Mouse (Mus musculus) myocyte (in vitro differentiated cells): ENCODE results near the gene Neu2. TPM values are rescaled to one million over a fixed set of nuclear protein-coding genes. Genes with fewer than 3 reads are reported as not detected.

Source experiments
- H3K27me3 ChIP-seq: one replicate; pipeline ENCODE4 v1.6.1; 2011; ENCODE audit not compliant: control insufficient read depth, insufficient read depth, insufficient read length
- H3K36me3 ChIP-seq: one replicate; pipeline ENCODE4 v1.6.1; 2011; ENCODE audit not compliant: control insufficient read depth, insufficient read depth
- H3K4me2 ChIP-seq: one replicate; pipeline ENCODE4 v1.6.1; 2011; ENCODE audit warnings: low read depth, control low read depth
- H3K4me3 ChIP-seq: one replicate; pipeline ENCODE4 v1.5.1; 2011; ENCODE audit warnings: mild to moderate bottlenecking, control low read depth, moderate library complexity
- H3K79me2 ChIP-seq: one replicate; pipeline ENCODE4 v1.6.1; 2011; ENCODE audit not compliant: control insufficient read depth, insufficient read depth
- H3ac ChIP-seq: one replicate; pipeline ENCODE4 v1.6.1; 2011; ENCODE audit not compliant: control insufficient read depth, insufficient read length
- CEBPB ChIP-seq: IDR thresholded peaks from 2 replicates; pipeline ENCODE4 v1.6.1; 2011; ENCODE audit warnings: mild to moderate bottlenecking, moderate library complexity; ENCODE audit not compliant: poor library complexity, insufficient read depth, severe bottlenecking
- E2F4 ChIP-seq: IDR thresholded peaks from one replicate; pipeline ENCODE4 v1.6.1; 2011; ENCODE audit warnings: mild to moderate bottlenecking, control low read depth, moderate library complexity; ENCODE audit not compliant: insufficient read depth
- MAX ChIP-seq: IDR thresholded peaks from one replicate; pipeline ENCODE4 v1.6.1; 2011; ENCODE audit warnings: low read depth, mild to moderate bottlenecking, control low read depth
- MYOD1 ChIP-seq, 3 experiments: IDR thresholded peaks; one replicate each; pipeline ENCODE4 v1.6.1; 2011; ENCODE audit warnings: control low read depth in 2 of 3, low read depth in 2 of 3, mild to moderate bottlenecking in 2 of 3, moderate library complexity in 1 of 3; ENCODE audit not compliant: insufficient read length in 2 of 3, control insufficient read depth in 1 of 3
- MYOG ChIP-seq, 3 experiments: IDR thresholded peaks; one replicate each; pipeline ENCODE4 v1.6.1; 2011; ENCODE audit warnings: control low read depth in 2 of 3, low read depth in 2 of 3, mild to moderate bottlenecking in 2 of 3; ENCODE audit not compliant: insufficient read length in 2 of 3, control insufficient read depth in 1 of 3, insufficient read depth in 1 of 3
- POLR2A ChIP-seq: IDR thresholded peaks from one replicate; pipeline ENCODE4 v1.6.1; 2011; ENCODE audit warnings: low read depth, mild to moderate bottlenecking, control low read depth, moderate library complexity; ENCODE audit not compliant: insufficient read length
- POLR2AphosphoS2 ChIP-seq: IDR thresholded peaks from one replicate; pipeline ENCODE4 v1.6.1; 2011; ENCODE audit warnings: low read depth, control low read depth; ENCODE audit not compliant: insufficient read length
- REST ChIP-seq: IDR thresholded peaks from one replicate; pipeline ENCODE4 v1.6.1; 2011; ENCODE audit warnings: mild to moderate bottlenecking, control low read depth, moderate library complexity; ENCODE audit not compliant: insufficient read depth, insufficient read length
- SRF ChIP-seq: IDR thresholded peaks from one replicate; pipeline ENCODE4 v1.6.1; 2011; ENCODE audit warnings: low read depth; ENCODE audit not compliant: control insufficient read depth, insufficient read length
- TCF12 ChIP-seq: IDR thresholded peaks from one replicate; pipeline ENCODE4 v1.6.1; 2011; ENCODE audit warnings: mild to moderate bottlenecking, control low read depth; ENCODE audit not compliant: poor library complexity, insufficient read depth, severe bottlenecking
- TCF3 ChIP-seq: IDR thresholded peaks from one replicate; pipeline ENCODE4 v1.6.1; 2011; ENCODE audit warnings: low read depth, control low read depth; ENCODE audit not compliant: insufficient read length
- USF1 ChIP-seq: IDR thresholded peaks from one replicate; pipeline ENCODE4 v1.6.1; 2011; ENCODE audit warnings: low read depth, mild to moderate bottlenecking, control low read depth, moderate library complexity
- polyA plus RNA-seq: library from polyadenylated mRNA; unstranded; fragments of >200 nt; fragmentation: generic; extraction: Trizol; gene quantifications from one replicate; pipeline ENCODE4 v1.2.1, GENCODE M21; 2012; ENCODE audit warnings: missing spikeins

The Neu2 gene
- polyA plus RNA-seq, 1 experiment: 1.6 TPM

- TF ChIP-seq USF1 (no peak), SRF (no peak), REST (no peak), MYOD1 (IDR thresholded peaks at IDR 0.05; ENCODE audit: control insufficient read depth in 1 of 3, insufficient read length in 2 of 3, low read depth in 2 of 3) (no peak), E2F4 (no peak), TCF12 (no peak), CEBPB (no peak), POLR2A (no peak), MAX (no peak)
- Histone ChIP-seq H3K36me3 (no peaks in the 10 kb centered on the region), H3K27me3 (no peaks in the 10 kb centered on the region), H3K4me3 (no peak overlapping the region), H3K79me2 (no peaks in the 10 kb centered on the region), H3ac (no peak overlapping the region), H3K4me2 (no peak overlapping the region)
Measured at GRCm38 (mm10) chr1:87614576-87615295, 105.0 kb downstream of the Neu2 start.

- Histone ChIP-seq H3K27me3 (no peaks in the 10 kb centered on the region), H3K79me2 (no peaks in the 10 kb centered on the region), H3K4me3 (no peak within 1 kb of the TSS), H3K36me3 (no peaks in the 10 kb centered on the region), H3ac (no peak within 1 kb of the TSS), H3K4me2 (no peak within 1 kb of the TSS)
- TF ChIP-seq POLR2AphosphoS2 (no peak), MAX (no peak), MYOD1 (IDR thresholded peaks at IDR 0.05; ENCODE audit: control insufficient read depth in 1 of 3, insufficient read length in 2 of 3, low read depth in 2 of 3) (no peak), TCF3 (no peak), E2F4 (no peak), USF1 (no peak), MYOG (IDR thresholded peaks at IDR 0.05; ENCODE audit: control insufficient read depth in 1 of 3, insufficient read depth in 1 of 3, insufficient read length in 2 of 3, low read depth in 2 of 3) (no peak), CEBPB (no peak), REST (no peak), POLR2A (no peak), SRF (no peak), TCF12 (no peak)
Measured at GRCm38 (mm10) chr1:87620211-87620668, 110.6 kb downstream of the Neu2 start, which contains the start of gene Inpp5d. Inpp5d (plus strand) TSS chr1:87620312.

GRCm38 (mm10) chr1:87620693-87621092 lies 111.0 kb downstream of the Neu2 start:
- Histone ChIP-seq H3K36me3 (no peaks in the 10 kb centered on the region), H3ac (no peak overlapping the region), H3K27me3 (no peaks in the 10 kb centered on the region), H3K79me2 (no peaks in the 10 kb centered on the region), H3K4me3 (no peak overlapping the region), H3K4me2 (no peak overlapping the region)
- TF ChIP-seq MYOG (IDR thresholded peaks at IDR 0.05; ENCODE audit: control insufficient read depth in 1 of 3, insufficient read depth in 1 of 3, insufficient read length in 2 of 3, low read depth in 2 of 3) (no peak), TCF12 (no peak), SRF (no peak), MYOD1 (IDR thresholded peaks at IDR 0.05; ENCODE audit: control insufficient read depth in 1 of 3, insufficient read length in 2 of 3, low read depth in 2 of 3) (no peak), E2F4 (no peak), TCF3 (no peak), POLR2A (no peak), REST (no peak), CEBPB (no peak), POLR2AphosphoS2 (no peak), MAX (no peak), USF1 (no peak)

- Histone ChIP-seq H3K36me3 (no peaks in the 10 kb centered on the region), H3K4me2 (no peak overlapping the region), H3K27me3 (no peaks in the 10 kb centered on the region), H3K4me3 (no peak overlapping the region), H3ac (no peak overlapping the region), H3K79me2 (no peaks in the 10 kb centered on the region)
- TF ChIP-seq SRF (no peak), REST (no peak), POLR2AphosphoS2 (no peak), CEBPB (no peak), MAX (no peak), TCF3 (no peak), POLR2A (no peak), MYOG (IDR thresholded peaks at IDR 0.05; ENCODE audit: control insufficient read depth in 1 of 3, insufficient read depth in 1 of 3, insufficient read length in 2 of 3, low read depth in 2 of 3) (no peak), E2F4 (no peak), TCF12 (no peak), USF1 (no peak), MYOD1 (IDR thresholded peaks at IDR 0.05; ENCODE audit: control insufficient read depth in 1 of 3, insufficient read length in 2 of 3, low read depth in 2 of 3) (no peak)
Measured at GRCm38 (mm10) chr1:87621146-87621857, 111.6 kb downstream of the Neu2 start.
